9 mouse cellular contexts compared by ENCODE assay signal in the genomic region with DNA sequence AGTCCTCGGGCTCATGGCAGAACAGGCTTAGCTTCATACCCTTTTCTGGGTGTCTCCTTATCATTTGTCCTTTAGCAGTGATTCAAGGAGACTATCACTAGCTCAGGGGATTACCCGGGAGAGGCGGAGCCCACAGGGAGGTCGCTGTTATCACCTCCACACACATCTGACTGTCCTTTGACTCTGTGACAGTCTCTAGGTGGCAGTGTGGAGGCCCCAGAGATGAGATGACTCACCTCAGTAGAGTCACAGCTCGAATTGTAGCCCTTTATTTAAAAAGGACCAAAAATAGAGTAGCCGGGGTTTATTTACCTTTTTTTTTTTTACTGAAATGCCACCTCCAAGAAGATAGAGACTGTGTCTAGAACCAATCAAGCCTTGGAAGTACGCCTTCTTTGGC. TPM values are rescaled to one million over a fixed set of nuclear protein-coding genes. Genes with fewer than 3 reads are reported as not detected.
DNase-seq lines count a peak whose midpoint lies in the region; ATAC-seq and TF ChIP-seq lines count a peak whose summit lies in the region.
"Had no signal": no experiment of that assay in that cellular context is flagged by ENCODE, and none has a peak within 500 bp of the region (broad histone marks: within the 10 kb centered on the region; RNA-seq: fewer than 3 reads in every experiment).

No protein-coding gene starts in this region.

- WGBS in neural tube, embryonic 15.5 days: 38% methylated on average over 7 of the region's 7 CpGs
- 56% methylated on average over 7 of the region's 7 CpGs for WGBS in hindbrain, embryonic 13.5 days
- WGBS in forebrain, embryonic 12.5 days: 45% methylated on average over 7 of the region's 7 CpGs

- H3K27me3 ChIP-seq in neural tube, embryonic 15.5 days (replicated peaks): no peaks in the 10 kb centered on the region
- H3K27me3 ChIP-seq in hindbrain, embryonic 13.5 days: no peaks in the 10 kb centered on the region
- no peaks in the 10 kb centered on the region for H3K27me3 ChIP-seq in forebrain, embryonic 12.5 days

- DNase-seq in gastrocnemius, adult 2 months: no peak
- no peak for DNase-seq in gastrocnemius, postnatal 36 days
- DNase-seq in urinary bladder, postnatal 14 days (ENCODE audit: low spot score): peak; percentile 51
- DNase-seq in urinary bladder, postnatal 10 days (ENCODE audit: low spot score): no peak
- peak; percentile 65 to 67 for DNase-seq in heart, postnatal 10 days

- no peak overlapping the region for H3K4me3 ChIP-seq in gastrocnemius, adult 2 months
- H3K4me3 ChIP-seq in neural tube, embryonic 15.5 days (replicated peaks): no peak overlapping the region
- H3K4me3 ChIP-seq in hindbrain, embryonic 13.5 days: no peak overlapping the region
- H3K4me3 ChIP-seq in forebrain, embryonic 12.5 days (replicated peaks): no peak overlapping the region
- H3K4me3 ChIP-seq: megakaryocyte, embryonic 14.5 days had no signal

- no peaks in the 10 kb centered on the region for H3K36me3 ChIP-seq in neural tube, embryonic 15.5 days
- H3K36me3 ChIP-seq in hindbrain, embryonic 13.5 days: no peaks in the 10 kb centered on the region
- H3K36me3 ChIP-seq in forebrain, embryonic 12.5 days (replicated peaks): no peaks in the 10 kb centered on the region

- no peak for ATAC-seq in neural tube, embryonic 15.5 days (ENCODE audit: low FRiP score)
- ATAC-seq in hindbrain, embryonic 13.5 days (ENCODE audit: low FRiP score): no peak
- ATAC-seq in forebrain, embryonic 12.5 days (ENCODE audit: low FRiP score): no peak

- H3K27ac ChIP-seq in gastrocnemius, adult 2 months: no peak overlapping the region
- H3K27ac ChIP-seq in neural tube, embryonic 15.5 days (replicated peaks): no peak overlapping the region
- no peak overlapping the region for H3K27ac ChIP-seq in hindbrain, embryonic 13.5 days
- H3K27ac ChIP-seq in forebrain, embryonic 12.5 days: no peak overlapping the region

- no peaks in the 10 kb centered on the region for H3K9me3 ChIP-seq in neural tube, embryonic 15.5 days (replicated peaks)
- no peaks in the 10 kb centered on the region for H3K9me3 ChIP-seq in hindbrain, embryonic 13.5 days
- H3K9me3 ChIP-seq in forebrain, embryonic 12.5 days: no peaks in the 10 kb centered on the region
- H3K9me3 ChIP-seq: megakaryocyte, embryonic 14.5 days had no signal

- intact Hi-C loops in gastrocnemius, adult 2 months (cut with DNase I): no loop called here
- intact Hi-C loops in gastrocnemius, postnatal 36 days (cut with DNase I): no loop called here
- intact Hi-C loops in heart, postnatal 10 days (cut with DNase I): loop anchor here (5.0 kb wide), 2 partner anchors 110 to 135 kb away; no protein-coding TSS in a partner anchor

- peak; percentile 53 for TF ChIP-seq CTCF in gastrocnemius, adult 2 months (IDR thresholded peaks at IDR 0.05)

- H3K4me1 ChIP-seq in neural tube, embryonic 15.5 days: no peaks in the 10 kb centered on the region
- H3K4me1 ChIP-seq in hindbrain, embryonic 13.5 days (replicated peaks): no peaks in the 10 kb centered on the region
- H3K4me1 ChIP-seq in forebrain, embryonic 12.5 days: no peaks in the 10 kb centered on the region

- no peak overlapping the region for H3K9ac ChIP-seq in neural tube, embryonic 15.5 days (replicated peaks)
- H3K9ac ChIP-seq in hindbrain, embryonic 13.5 days: no peak overlapping the region
- no peak overlapping the region for H3K9ac ChIP-seq in forebrain, embryonic 12.5 days

- H3K4me2 ChIP-seq in neural tube, embryonic 15.5 days: no peak overlapping the region
- H3K4me2 ChIP-seq in hindbrain, embryonic 13.5 days: no peak overlapping the region
- no peak overlapping the region for H3K4me2 ChIP-seq in forebrain, embryonic 12.5 days

RNA-seq across cellular contexts. Expression of gene Npas2, which starts 13.4 kb away (rescaled TPM):
- total RNA-seq in gastrocnemius, adult 2 months (2021): 1 to 10 TPM in 1 of 2 experiments, under 1 TPM in 1; 0.51 to 4.4 TPM
- under 1 TPM; 0.54 to 0.96 TPM for total RNA-seq in gastrocnemius, postnatal 36 days (2021)
- 10 to 100 TPM; 11.0 to 15.0 TPM for total RNA-seq in heart, postnatal 10 days (2021)
- polyA plus RNA-seq in neural tube, embryonic 15.5 days (2015; fragmentation: Nextera tagmentation; extraction: Ambion mirVana): 1.2 and 1.5 TPM in 2 replicates
- 0.40 and 0.70 TPM in 2 replicates for polyA plus RNA-seq in hindbrain, embryonic 13.5 days (2015; fragmentation: Nextera tagmentation; extraction: Ambion mirVana)
- 0.09 and 0.22 TPM in 2 replicates for polyA plus RNA-seq in forebrain, embryonic 12.5 days (2016; fragmentation: Nextera tagmentation; extraction: Ambion mirVana)

Comparison
In these comparisons a context has a peak if more than half of its experiments do, and no peak if none do; other contexts are left out.
1. DNase-seq: peak in urinary bladder, postnatal 14 days (single experiment) and heart, postnatal 10 days (2 of 2); none in gastrocnemius, adult 2 months (single experiment), gastrocnemius, postnatal 36 days (0 of 2) and urinary bladder, postnatal 10 days (single experiment).